Mouse (Mus musculus): Measurements from ENCODE around the gene Ier3. TPM values are rescaled to one million over a fixed set of nuclear protein-coding genes. Genes with fewer than 3 reads are reported as not detected.
A peak's percentile ranks its signal among the peaks of the same experiment; 100 is the strongest.

Ier3 gene
- total RNA-seq, 1 experiment = 32.3 TPM

GRCm38 (mm10) chr17:35870151-35870883, 48.8 kb downstream of the Ier3 start:
- peaks cover 5% of the 10 kb centered on the region; the same call in 1 of the 2 replicates for H3K36me3 ChIP-seq (ENCODE audit: control insufficient read depth, insufficient read depth, low read length, poor library complexity, severe bottlenecking)
- no peaks in the 10 kb centered on the region for H3K9me3 ChIP-seq (ENCODE audit: control insufficient read depth, insufficient read depth, low read depth, low read length)
- peak overlapping the region; percentile 51; the same call in 1 of the 2 replicates for H3K9ac ChIP-seq (ENCODE audit: insufficient read depth, low read depth, low read length, poor library complexity, severe bottlenecking)
- TF ChIP-seq HCFC1 (IDR thresholded peaks at IDR 0.05; ENCODE audit: borderline replicate concordance, insufficient read depth, low read length) (0 out of 2 replicates have a peak, but pooled peaks have one; percentile 21), ZC3H11A (IDR thresholded peaks at IDR 0.05; ENCODE audit: borderline replicate concordance, low read depth, low read length) (no peak)
- peaks cover 2 to 4% of the 10 kb centered on the region in 2 experiments; a peak in 2 of 4 replicates for H3K4me1 ChIP-seq (ENCODE audit: control insufficient read depth in 2 of 2, insufficient read depth in 2 of 2, low read length in 2 of 2, poor library complexity in 1 of 2)
- H3K4me3 ChIP-seq (ENCODE audit: insufficient read depth in 1 of 2, low read depth in 1 of 2, low read length in 2 of 2, poor library complexity in 1 of 2, severe bottlenecking in 1 of 2) = peak overlapping the region in 1 of 2 experiments; percentile 78; a peak in 2 of 4 replicates
- H3K27ac ChIP-seq (ENCODE audit: insufficient read depth, low read depth, low read length, poor library complexity, severe bottlenecking) = peak overlapping the region; percentile 60
- DNase-seq (ENCODE audit: low read depth, low spot score) = no peak
- in situ Hi-C loops (cut with MboI; ENCODE audit: low sequenced_read_pairs in 2 of 2, unreplicated experiment in 2 of 2) = loop anchor here in 1 of 2 experiments (5.0 kb wide), 1 partner anchor 43 kb away; no protein-coding TSS in a partner anchor

GRCm38 (mm10) chr17:35870884-35871696, 49.6 kb downstream of the Ier3 start:
- Histone ChIP-seq H3K9ac (ENCODE audit: insufficient read depth, low read depth, low read length, poor library complexity, severe bottlenecking) (peak overlapping the region; percentile 51; the same call in 1 of the 2 replicates), H3K4me1 (ENCODE audit: control insufficient read depth in 2 of 2, insufficient read depth in 2 of 2, low read length in 2 of 2, poor library complexity in 1 of 2) (peaks cover 2 to 4% of the 10 kb centered on the region in 2 experiments; a peak in 2 of 4 replicates), H3K9me3 (ENCODE audit: control insufficient read depth, insufficient read depth, low read depth, low read length) (no peaks in the 10 kb centered on the region), H3K27ac (ENCODE audit: insufficient read depth, low read depth, low read length, poor library complexity, severe bottlenecking) (peak overlapping the region; percentile 60; the same call in 1 of the 2 replicates), H3K4me3 (ENCODE audit: insufficient read depth in 1 of 2, low read depth in 1 of 2, low read length in 2 of 2, poor library complexity in 1 of 2, severe bottlenecking in 1 of 2) (peak overlapping the region in 1 of 2 experiments; percentile 78; a peak in 1 of 4 replicates), H3K36me3 (ENCODE audit: control insufficient read depth, insufficient read depth, low read length, poor library complexity, severe bottlenecking) (peaks cover 10% of the 10 kb centered on the region)
- peak; percentile 66 for DNase-seq (ENCODE audit: low read depth, low spot score)
- TF ChIP-seq CHD2 (IDR thresholded peaks at IDR 0.05; ENCODE audit: low read depth, low read length) (no peak), HCFC1 (IDR thresholded peaks at IDR 0.05; ENCODE audit: borderline replicate concordance, insufficient read depth, low read length) (no peak), MAFK (IDR thresholded peaks at IDR 0.05; ENCODE audit: insufficient read depth, low read depth, low read length) (peak; percentile 46; the same call in 1 of the 2 replicates), ZNF384 (IDR thresholded peaks at IDR 0.05; ENCODE audit: low read depth, low read length) (no peak), ZC3H11A (IDR thresholded peaks at IDR 0.05; ENCODE audit: borderline replicate concordance, low read depth, low read length) (peak; percentile 53; the same call in 1 of the 2 replicates)
- in situ Hi-C loops (cut with MboI; ENCODE audit: low sequenced_read_pairs in 2 of 2, unreplicated experiment in 2 of 2) = loop anchor here in 1 of 2 experiments (5.0 kb wide), 1 partner anchor 44 kb away; no protein-coding TSS in a partner anchor

Other genes with a start within 250 kb of the Ier3 start
- gene Sfta2, start 220.1 kb upstream of the Ier3 start, total RNA-seq (2012; rRNA removed) = 0.53 TPM in 1 of 2 replicates, not detected in the other
- gene Gm9573, start 195.0 kb upstream of the Ier3 start, total RNA-seq (2012; rRNA removed) = not detected in 2 replicates
- gene Mucl3, start 178.0 kb upstream of the Ier3 start, total RNA-seq (2012; rRNA removed) = 0.85 and 1.1 TPM in 2 replicates
- gene Vars2, start 154.1 kb upstream of the Ier3 start, total RNA-seq (2012; rRNA removed) = 58.5 and 90.3 TPM in 2 replicates
- 75.3 and 83.0 TPM in 2 replicates for gene Gtf2h4, start 147.9 kb upstream of the Ier3 start, total RNA-seq (2012; rRNA removed)
- gene Ddr1, start 117.1 kb upstream of the Ier3 start, total RNA-seq (2012; rRNA removed) = 46.0 and 78.8 TPM in 2 replicates
- 31.6 and 34.6 TPM in 2 replicates for gene Flot1, start 1.5 kb downstream of the Ier3 start, total RNA-seq (2012; rRNA removed)
- 1,077 and 1,157 TPM in 2 replicates for gene Tubb5, start 16.6 kb downstream of the Ier3 start, total RNA-seq (2012; rRNA removed)
- 23.8 and 31.7 TPM in 2 replicates for gene Mdc1, start 19.8 kb downstream of the Ier3 start, total RNA-seq (2012; rRNA removed)
- 24.7 and 43.0 TPM in 2 replicates for gene Nrm, start 39.6 kb downstream of the Ier3 start, total RNA-seq (2012; rRNA removed)
- gene Ppp1r18, start 43.9 kb downstream of the Ier3 start, total RNA-seq (2012; rRNA removed) = 23.2 and 29.9 TPM in 2 replicates
- gene Dhx16, start 58.1 kb downstream of the Ier3 start, total RNA-seq (2012; rRNA removed) = 202 and 391 TPM in 2 replicates
- 13.6 and 15.8 TPM in 2 replicates for gene 2310061I04Rik, start 75.7 kb downstream of the Ier3 start, total RNA-seq (2012; rRNA removed)
- gene Atat1, start 88.4 kb downstream of the Ier3 start, total RNA-seq (2012; rRNA removed) = 12.5 and 12.9 TPM in 2 replicates
- 189 and 226 TPM in 2 replicates for gene Mrps18b, start 94.7 kb downstream of the Ier3 start, total RNA-seq (2012; rRNA removed)
- 64.8 and 68.2 TPM in 2 replicates for gene Ppp1r10, start 94.8 kb downstream of the Ier3 start, total RNA-seq (2012; rRNA removed)
- gene Abcf1, start 148.1 kb downstream of the Ier3 start, total RNA-seq (2012; rRNA removed) = 115 and 117 TPM in 2 replicates
- gene Gnl1, start 158.2 kb downstream of the Ier3 start, total RNA-seq (2012; rRNA removed) = 51.6 and 64.1 TPM in 2 replicates
- 13.8 and 17.0 TPM in 2 replicates for gene Prr3, start 158.6 kb downstream of the Ier3 start, total RNA-seq (2012; rRNA removed)
- not detected in 2 replicates for gene H2-T24, start 198.9 kb downstream of the Ier3 start, total RNA-seq (2012; rRNA removed)
- 0.67 and 0.95 TPM in 2 replicates for gene H2-T23, start 211.2 kb downstream of the Ier3 start, total RNA-seq (2012; rRNA removed)
- 2.7 and 5.8 TPM in 2 replicates for gene H2-T22, start 221.1 kb downstream of the Ier3 start, total RNA-seq (2012; rRNA removed)
- 0.18 and 0.21 TPM in 2 replicates for gene Gm6034, start 221.3 kb downstream of the Ier3 start, total RNA-seq (2012; rRNA removed)
- 0.37 and 0.54 TPM in 2 replicates for gene Gm11127, start 236.7 kb downstream of the Ier3 start, total RNA-seq (2012; rRNA removed)